Mouse (Mus musculus) brain, adult 2 months (tissue): Measurements from ENCODE around the gene Gm17617.
"Not testable (repeated sequence)": the region's sequence is repeated elsewhere in the genome, so short reads cannot be mapped to it uniquely, and the experiment has no call there.

Source experiments
- DNase-seq: peaks from one replicate; pipeline ENCODE4 v3.0.0; 2011; ENCODE audit warnings: low read depth, low spot score

Gm17617 gene

DNA sequence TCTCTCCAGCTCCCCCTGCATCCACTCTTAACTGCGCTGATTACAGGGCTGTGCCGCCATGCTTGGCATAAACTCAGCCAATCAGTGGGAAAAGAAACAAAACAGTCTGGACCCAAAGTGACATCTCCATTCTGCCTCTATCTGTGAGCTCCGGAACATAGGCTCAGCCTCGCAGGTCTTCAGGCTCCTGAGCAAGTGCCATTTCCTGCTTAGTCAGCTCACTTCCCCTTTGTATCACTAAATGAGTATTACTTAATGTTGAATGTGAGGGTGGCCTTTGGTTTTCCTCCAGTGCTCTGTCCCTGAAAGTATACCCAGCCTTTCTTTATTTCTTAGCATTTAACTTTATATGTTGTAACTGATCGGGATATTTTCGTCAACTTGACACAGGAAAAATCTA lies 8.4 kb downstream of the Gm17617 start:
- DNase-seq = no peak

DNA sequence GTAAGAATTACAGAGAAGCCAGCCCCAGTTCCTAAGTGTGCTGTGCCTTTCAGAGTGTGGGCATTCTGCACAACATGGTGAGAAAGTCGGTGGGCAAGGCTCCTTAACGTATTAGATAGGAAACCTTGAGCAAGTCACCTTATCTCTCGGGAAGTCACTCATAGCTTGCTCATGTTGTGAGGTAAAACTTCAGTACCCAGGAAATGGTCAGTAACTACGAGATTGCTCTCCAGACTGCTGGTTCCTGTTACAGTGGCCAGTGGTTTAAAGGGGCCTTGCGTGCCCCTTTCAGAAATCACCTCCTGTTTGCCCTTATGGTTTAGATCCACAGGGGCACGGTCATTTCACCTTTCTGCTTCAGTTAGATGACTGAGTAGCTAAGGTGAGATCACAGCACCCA lies 19.0 kb downstream of the Gm17617 start:
- DNase-seq = no peak

DNA sequence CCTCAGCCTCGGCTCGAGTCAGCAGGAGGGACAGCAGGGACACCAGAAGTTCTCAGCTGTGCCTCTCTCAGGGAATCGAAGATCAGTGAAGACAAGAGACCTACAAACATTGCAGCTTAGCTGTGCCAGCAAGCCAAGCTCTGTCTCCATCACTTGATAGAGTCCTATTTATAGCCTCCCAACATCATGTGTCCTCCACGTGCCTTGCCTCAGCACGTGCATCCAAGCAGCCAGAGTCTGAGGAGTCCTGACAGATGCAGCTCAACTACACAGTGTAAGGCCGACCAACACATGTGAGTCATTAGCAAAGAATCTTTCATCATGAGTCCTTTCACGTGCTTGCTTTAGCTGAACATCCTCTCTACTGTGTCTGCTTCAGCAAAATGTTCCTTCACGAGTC lies 25.7 kb downstream of the Gm17617 start:
- DNase-seq = peak; percentile 68

DNA sequence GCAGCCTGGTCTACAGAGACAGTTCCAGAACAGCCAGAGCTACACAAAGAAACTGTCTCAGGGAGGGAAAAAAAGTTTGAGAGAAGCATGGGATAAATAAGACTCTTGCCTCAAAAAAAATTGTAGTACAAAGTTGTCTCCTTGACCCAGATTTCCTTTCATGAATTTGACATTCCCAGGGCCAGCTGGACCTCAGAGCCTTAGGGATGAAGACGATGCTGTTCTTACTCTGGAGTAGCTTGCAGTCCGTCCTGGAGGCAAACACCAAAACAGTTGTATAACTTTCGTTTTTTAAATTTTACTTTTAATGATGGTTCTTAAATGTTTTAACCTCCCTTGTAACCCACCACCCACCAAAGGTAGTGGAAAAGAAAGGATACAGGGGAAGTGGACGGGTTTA lies 26.2 kb downstream of the Gm17617 start:
- DNase-seq = no peak

DNA sequence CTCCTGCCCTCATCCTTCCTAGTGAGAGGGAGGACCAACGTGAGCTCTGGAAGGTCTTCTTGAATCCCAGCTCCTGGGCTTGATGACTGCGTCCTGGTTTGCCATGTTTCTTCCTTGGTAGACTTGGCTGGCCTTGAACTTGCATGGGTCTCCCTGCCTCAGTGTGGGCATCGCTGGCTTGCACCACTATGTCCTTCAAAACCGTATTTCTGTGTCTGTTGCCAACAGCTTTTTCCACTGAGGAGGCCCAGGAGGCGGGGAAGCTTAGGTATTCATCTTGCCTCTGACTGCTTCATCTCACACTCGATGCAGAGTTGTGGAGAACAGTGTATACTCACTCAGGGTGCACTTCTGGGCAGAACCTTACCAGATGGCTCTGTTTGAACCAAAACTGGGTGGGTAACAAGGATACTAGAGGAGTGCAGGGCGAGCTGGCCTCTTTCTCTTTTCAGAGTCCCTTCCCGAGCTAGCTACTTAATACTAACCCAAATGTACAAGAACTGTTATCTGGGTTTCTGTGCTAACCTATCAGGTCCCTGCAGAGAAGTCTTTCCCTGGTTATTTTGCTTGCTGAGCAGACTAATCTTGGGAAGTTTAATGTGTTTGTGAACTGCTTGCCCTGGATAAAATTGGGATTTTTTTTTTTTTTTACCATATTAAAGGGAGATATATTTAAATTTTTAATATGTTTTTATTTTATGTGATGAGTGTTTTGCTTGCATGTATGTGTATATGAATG lies 27.2 kb downstream of the Gm17617 start:
- DNase-seq = peak; percentile 22

DNA sequence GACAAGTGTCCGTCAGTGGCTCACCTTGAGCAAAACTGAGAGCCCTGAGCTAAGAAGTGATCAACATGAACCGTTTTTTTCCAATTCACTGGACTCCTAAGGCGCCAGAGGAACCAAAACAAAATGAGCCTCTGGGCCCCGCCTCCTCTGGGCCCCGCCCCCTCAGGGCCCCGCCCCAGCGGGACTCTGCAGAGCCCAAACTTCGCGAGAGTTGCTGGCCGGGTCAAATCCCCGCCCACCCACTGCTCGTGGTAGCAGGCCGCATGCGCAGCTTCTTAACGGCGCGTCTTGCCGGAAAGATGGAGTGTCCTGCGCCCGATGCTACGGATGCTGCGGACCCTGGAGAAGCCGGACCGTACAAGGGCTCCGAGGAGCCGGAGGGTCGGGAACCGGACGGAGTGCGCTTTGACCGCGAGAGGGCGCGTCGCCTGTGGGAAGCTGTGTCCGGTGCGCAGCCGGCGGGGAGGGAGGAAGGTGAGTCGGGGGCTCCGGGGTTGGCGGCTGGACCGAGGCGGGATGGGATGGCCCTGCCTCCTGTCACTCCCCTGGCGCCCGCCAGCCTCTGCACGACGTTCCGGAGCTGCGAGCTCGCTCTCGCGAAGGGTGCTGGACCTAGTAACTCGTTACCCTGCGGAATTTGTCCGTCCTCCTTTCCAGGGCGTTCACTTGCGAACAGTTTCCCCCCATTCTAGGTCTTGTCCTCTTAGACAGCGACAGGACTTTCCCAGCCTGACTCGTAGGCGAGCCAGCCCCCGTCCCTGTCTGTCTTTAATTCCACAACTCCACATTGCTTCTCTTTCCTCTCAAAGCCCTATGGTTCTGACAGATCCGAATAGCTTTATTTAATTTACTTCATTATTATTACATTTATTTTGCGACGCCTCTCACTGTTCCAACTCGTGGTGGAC lies 28.0 kb downstream of the Gm17617 start, which contains the start of gene Zfp346:
Gene Zfp346 (plus strand): TSS at position 267 of the 908 bp plus-strand sequence.
- DNase-seq = peak; percentile 98

DNA sequence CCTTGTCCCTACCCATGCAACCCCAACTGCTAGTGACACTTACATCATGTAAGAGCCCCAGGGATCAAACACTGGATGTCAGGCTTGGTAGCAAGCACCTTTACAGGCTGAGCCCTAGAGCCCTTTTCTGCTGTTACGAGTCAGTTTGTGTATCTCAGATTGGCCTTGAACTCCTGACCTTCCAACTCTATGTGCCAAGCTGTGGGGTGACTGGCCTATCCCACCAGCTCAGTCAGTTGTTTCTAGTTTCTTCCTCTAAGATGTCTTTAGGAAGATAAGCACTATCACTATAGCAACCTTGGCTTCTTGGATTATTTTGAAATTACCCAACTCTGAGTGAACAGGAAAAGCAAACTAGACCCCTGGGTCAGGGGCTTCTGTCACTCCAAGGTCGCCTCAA lies 30.0 kb downstream of the Gm17617 start:
- DNase-seq = no peak

DNA sequence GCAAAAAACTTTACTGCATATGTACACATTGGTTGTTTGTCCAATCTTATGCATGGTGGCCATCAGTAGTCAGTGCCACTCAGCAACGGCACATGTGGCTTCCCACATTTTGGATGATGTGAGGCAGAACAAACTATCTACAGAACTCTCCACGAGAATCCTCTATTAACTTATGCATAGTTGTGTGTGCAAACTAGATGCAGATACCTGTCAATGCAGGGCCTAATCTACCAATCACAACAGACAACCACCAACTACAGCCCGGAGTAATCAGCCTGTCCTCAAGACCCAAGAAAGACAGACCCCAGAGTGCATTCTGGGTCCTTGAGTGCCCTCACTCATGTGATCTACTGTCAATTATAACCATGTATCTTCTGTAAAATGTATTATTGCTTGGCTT lies 31.0 kb downstream of the Gm17617 start:
- DNase-seq = no peak

DNA sequence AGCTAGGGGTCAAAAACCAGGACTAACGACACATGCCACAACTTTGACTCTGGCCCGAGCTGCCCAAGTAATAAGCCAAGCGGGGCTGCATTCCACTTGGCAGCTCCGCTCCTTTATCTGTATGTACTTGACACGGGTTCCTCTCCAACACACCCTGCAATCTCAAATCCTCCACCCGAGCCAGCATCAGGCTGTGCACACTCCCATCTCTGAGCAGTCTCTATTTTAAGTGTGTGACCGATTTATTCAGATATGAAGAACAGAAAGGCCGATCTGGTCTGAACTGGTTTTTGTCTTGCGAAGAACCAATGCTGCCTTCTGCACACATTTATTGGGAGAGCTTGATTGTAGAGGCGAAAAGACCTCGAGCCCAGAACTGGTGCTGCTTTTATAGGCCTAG lies 31.7 kb downstream of the Gm17617 start:
- no peak for DNase-seq

DNA sequence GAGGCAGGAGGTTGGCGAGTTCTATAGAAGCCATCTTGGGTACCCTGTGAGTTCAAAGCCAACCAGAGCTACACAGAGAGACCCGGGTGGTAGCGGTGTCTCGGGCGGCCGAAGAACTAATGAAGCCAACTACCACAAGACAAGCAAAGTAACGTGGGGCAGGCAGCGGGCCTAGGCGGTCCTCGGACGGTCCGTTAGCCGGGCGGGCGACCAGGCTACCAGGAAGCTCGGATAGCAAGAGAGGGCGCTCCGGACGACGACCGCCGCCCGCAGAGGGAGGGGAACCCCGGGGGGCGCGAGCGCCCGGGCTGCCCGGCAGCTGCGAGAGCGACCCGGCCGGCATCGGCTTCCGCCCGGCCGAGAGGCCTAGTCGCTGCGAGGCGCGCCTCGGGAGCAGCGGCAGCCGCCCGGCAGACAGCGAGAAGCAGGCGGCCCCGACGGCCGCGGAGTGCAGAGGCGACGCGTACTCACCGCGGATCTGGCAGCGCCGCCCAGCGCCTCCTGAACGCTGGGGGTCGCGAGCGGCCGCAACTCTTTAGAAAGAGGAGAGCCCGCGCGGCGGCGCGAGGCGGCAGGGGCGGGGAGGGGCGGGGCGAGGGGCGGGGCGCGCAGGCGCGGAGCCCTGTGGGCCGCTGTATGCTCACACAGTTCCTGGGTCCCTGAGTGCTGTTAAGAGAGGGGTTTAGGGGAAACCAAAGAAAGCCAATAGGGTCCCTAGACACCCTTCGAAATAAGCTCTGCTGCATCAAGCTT lies 33.4 kb downstream of the Gm17617 start, which contains the start of gene Uimc1:
Gene Uimc1 (minus strand): TSS at position 575 of the 753 bp plus-strand sequence.
- DNase-seq = peak; percentile 90

DNA sequence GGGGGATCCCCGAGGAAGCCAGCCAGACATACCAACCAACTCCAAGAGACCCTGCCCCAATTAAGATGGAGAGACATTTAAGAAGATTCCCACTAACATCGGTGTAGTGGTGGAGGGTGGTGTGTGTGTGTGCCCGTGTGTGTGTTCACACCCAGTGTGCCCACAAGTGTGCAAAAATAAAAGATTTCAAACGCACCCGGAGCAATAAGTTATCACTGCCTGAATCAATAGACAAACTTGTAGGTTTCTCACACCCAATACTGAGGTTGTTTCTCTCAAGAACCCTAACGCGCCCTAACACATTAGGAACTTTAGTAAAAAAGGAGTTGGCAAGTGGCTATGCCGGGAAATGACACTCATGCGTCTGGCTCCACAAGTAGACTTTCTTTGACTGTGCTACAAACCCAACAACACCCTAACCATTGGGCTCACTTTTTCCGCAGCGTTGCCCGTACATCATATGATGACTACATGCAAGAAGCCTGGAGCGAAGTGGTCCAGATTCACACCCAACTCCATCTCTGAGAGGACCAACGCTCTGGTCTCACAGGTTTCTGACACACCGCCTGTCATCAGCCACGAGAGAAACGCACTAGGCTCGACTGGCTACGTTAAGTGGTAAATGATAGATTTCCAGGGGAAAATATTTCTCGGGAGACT lies 34.2 kb downstream of the Gm17617 start:
- peak; percentile 38 for DNase-seq

DNA sequence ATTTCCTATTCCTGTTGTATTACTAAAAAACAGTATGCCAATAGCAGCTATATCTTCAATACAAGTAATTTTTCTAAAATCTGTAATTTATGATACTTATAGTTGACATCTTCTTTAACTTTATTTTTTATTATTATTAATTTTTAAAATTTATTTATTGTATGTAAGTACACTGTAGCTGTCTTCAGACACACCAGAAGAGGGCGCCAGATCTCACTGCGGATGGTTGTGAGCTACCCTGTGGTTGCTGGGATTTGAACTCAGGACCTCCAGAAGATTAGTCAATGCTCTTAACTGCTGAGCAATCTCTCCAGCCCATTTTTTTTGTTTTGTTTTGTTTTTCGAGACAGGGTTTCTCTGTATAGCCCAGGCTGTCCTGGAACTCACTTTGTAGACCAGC lies 35.5 kb downstream of the Gm17617 start:
- not testable (repeated sequence) for DNase-seq

DNA sequence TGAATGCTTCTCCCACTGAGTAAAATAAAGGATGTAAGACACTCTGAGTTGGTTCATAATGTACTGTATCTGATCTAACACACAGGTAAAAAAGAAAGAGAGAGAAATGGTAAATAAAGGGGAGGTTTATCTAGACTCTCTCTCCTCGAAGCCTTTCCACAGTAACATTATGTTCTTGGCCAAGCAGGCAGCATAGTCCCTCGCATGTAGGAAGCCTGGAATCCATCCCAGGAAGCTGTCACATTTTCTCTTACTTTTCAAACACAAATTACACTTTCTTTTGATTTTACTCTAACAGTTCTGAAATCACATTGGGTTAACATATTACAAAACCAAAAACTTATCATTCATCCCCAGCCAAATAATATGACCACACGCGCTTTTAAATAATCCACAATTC lies 40.8 kb downstream of the Gm17617 start:
- peak; percentile 82 for DNase-seq
